Mouse (Mus musculus) MEL (cell line): ENCODE results near the gene Lypd6b. TPM values are rescaled to one million over a fixed set of nuclear protein-coding genes. Genes with fewer than 3 reads are reported as not detected.

Experiments used
- DNase-seq: peaks from one replicate; pipeline ENCODE4 v3.0.0; 2011; ENCODE audit warnings: low read depth, low spot score
- H3K27ac ChIP-seq: 2 replicates; pipeline ENCODE4 v1.5.1; 2012; ENCODE audit warnings: low read depth, mild to moderate bottlenecking, control low read depth, low read length, moderate library complexity; ENCODE audit not compliant: control insufficient read depth
- H3K27me3 ChIP-seq, 2 experiments: fragments of 150-350 bp in 1 of 2; sonication (generic) in 1 of 2; 2 replicates each; pipeline ENCODE4 v1.6.1; 2012; ENCODE audit warnings: low read length in 2 of 2, mild to moderate bottlenecking in 2 of 2, improper control_type of control experiment in 1 of 2, moderate library complexity in 1 of 2; ENCODE audit not compliant: insufficient read depth in 2 of 2, control insufficient read depth in 1 of 2
- H3K36me3 ChIP-seq, 2 experiments: 2 replicates each; pipeline ENCODE4 v1.6.1; 2012 to 2014; ENCODE audit warnings: low read length in 2 of 2, improper control_type of control experiment in 1 of 2, inconsistent platforms in 1 of 2, mild to moderate bottlenecking in 1 of 2; ENCODE audit not compliant: insufficient read depth in 2 of 2, control insufficient read depth in 1 of 2
- H3K4me1 ChIP-seq, 2 experiments: fragments of 150-350 bp in 1 of 2; sonication (generic) in 1 of 2; 2 replicates each; pipeline ENCODE4 v1.6.1; 2012; ENCODE audit warnings: low read length in 2 of 2, improper control_type of control experiment in 1 of 2, mild to moderate bottlenecking in 1 of 2; ENCODE audit not compliant: insufficient read depth in 2 of 2, control insufficient read depth in 1 of 2
- H3K4me3 ChIP-seq, 2 experiments: fragments of 150-350 bp in 1 of 2; sonication (generic) in 1 of 2; 2 replicates each; pipeline ENCODE4 v1.5.1; 2012; ENCODE audit warnings: low read depth in 2 of 2, low read length in 2 of 2, mild to moderate bottlenecking in 2 of 2, moderate library complexity in 2 of 2, control low read depth in 1 of 2, improper control_type of control experiment in 1 of 2; ENCODE audit not compliant: control insufficient read depth in 1 of 2, insufficient read depth in 1 of 2
- H3K79me2 ChIP-seq: 2 replicates; pipeline ENCODE4 v1.6.1; 2012; ENCODE audit warnings: mild to moderate bottlenecking, low read length, moderate library complexity; ENCODE audit not compliant: control insufficient read depth, poor library complexity, insufficient read depth
- H3K9ac ChIP-seq: 2 replicates; pipeline ENCODE4 v1.6.1; 2012; ENCODE audit warnings: low read depth, mild to moderate bottlenecking, control low read depth, low read length, moderate library complexity; ENCODE audit not compliant: control insufficient read depth, poor library complexity, severe bottlenecking
- H3K9me3 ChIP-seq: fragments of 150-350 bp; sonication (generic); replicated peaks from 2 replicates; pipeline ENCODE4 v1.6.1; 2012; ENCODE audit warnings: mild to moderate bottlenecking, low read length, improper control_type of control experiment, moderate library complexity; ENCODE audit not compliant: insufficient read depth
- BHLHE40 ChIP-seq: IDR thresholded peaks from 2 replicates; pipeline ENCODE4 v1.6.1; 2012; ENCODE audit warnings: low read depth, mild to moderate bottlenecking, inconsistent platforms, low read length, improper control_type of control experiment, borderline replicate concordance
- CHD1 ChIP-seq: IDR thresholded peaks from 2 replicates; pipeline ENCODE4 v1.6.1; 2012; ENCODE audit warnings: low read depth, mild to moderate bottlenecking, inconsistent platforms, low read length, improper control_type of control experiment
- EP300 ChIP-seq, 2 experiments: IDR thresholded peaks; 2 replicates each; pipeline ENCODE4 v1.6.1; 2011; ENCODE audit warnings: improper control_type of control experiment in 2 of 2, low read length in 2 of 2, low read depth in 1 of 2, mild to moderate bottlenecking in 1 of 2
- GATA1 ChIP-seq: IDR thresholded peaks from 2 replicates; pipeline ENCODE4 v1.6.1; 2011; ENCODE audit warnings: low read depth, low read length, improper control_type of control experiment
- HCFC1 ChIP-seq: IDR thresholded peaks from 2 replicates; pipeline ENCODE4 v1.6.1; 2012; ENCODE audit warnings: low read depth, mild to moderate bottlenecking, inconsistent platforms, low read length, improper control_type of control experiment, moderate library complexity
- KAT2A ChIP-seq: conservative IDR thresholded peaks from 2 replicates; pipeline ENCODE4 v1.6.1; 2012; ENCODE audit warnings: low read depth, low read length, improper control_type of control experiment, inconsistent platforms
- MAZ ChIP-seq: IDR thresholded peaks from 2 replicates; pipeline ENCODE4 v1.6.1; 2012; ENCODE audit warnings: low read depth, mild to moderate bottlenecking, inconsistent platforms, low read length, improper control_type of control experiment
- MEF2A ChIP-seq: IDR thresholded peaks from 2 replicates; pipeline ENCODE4 v1.6.1; 2014; ENCODE audit warnings: low read depth, mild to moderate bottlenecking, inconsistent platforms, low read length, improper control_type of control experiment; ENCODE audit not compliant: poor library complexity, insufficient replicate concordance, severe bottlenecking; ENCODE audit errors: extremely low read depth
- MXI1 ChIP-seq: IDR thresholded peaks from 2 replicates; pipeline ENCODE4 v1.6.1; 2011; ENCODE audit warnings: mild to moderate bottlenecking, low read depth, low read length, improper control_type of control experiment
- MYB ChIP-seq: IDR thresholded peaks from 2 replicates; pipeline ENCODE4 v1.6.1; 2011; ENCODE audit warnings: mild to moderate bottlenecking, low read depth, low read length, improper control_type of control experiment
- NELFE ChIP-seq: IDR thresholded peaks from 2 replicates; pipeline ENCODE4 v1.6.1; 2011; ENCODE audit warnings: low read depth, low read length, improper control_type of control experiment
- POLR2A ChIP-seq, 2 experiments: IDR thresholded peaks; 2 replicates each; pipeline ENCODE4 v1.6.1; 2011 to 2012; ENCODE audit warnings: low read length in 2 of 2, mild to moderate bottlenecking in 2 of 2, control low read depth in 1 of 2, improper control_type of control experiment in 1 of 2, low read depth in 1 of 2, moderate library complexity in 1 of 2; ENCODE audit not compliant: control insufficient read depth in 1 of 2, insufficient read depth in 1 of 2, poor library complexity in 1 of 2
- POLR2AphosphoS5 ChIP-seq: IDR thresholded peaks from 2 replicates; pipeline ENCODE4 v1.6.1; 2012; ENCODE audit warnings: low read depth, borderline replicate concordance, mild to moderate bottlenecking, inconsistent platforms, low read length, moderate library complexity, mixed read lengths
- RAD21 ChIP-seq: IDR thresholded peaks from 2 replicates; pipeline ENCODE4 v1.6.1; 2011; ENCODE audit warnings: mild to moderate bottlenecking, low read depth, low read length, improper control_type of control experiment
- SMC3 ChIP-seq: IDR thresholded peaks from 2 replicates; pipeline ENCODE4 v1.6.1; 2011; ENCODE audit warnings: low read depth, low read length, improper control_type of control experiment
- UBTF ChIP-seq: IDR thresholded peaks from 2 replicates; pipeline ENCODE4 v1.6.1; 2012; ENCODE audit warnings: low read depth, mild to moderate bottlenecking, inconsistent platforms, low read length, improper control_type of control experiment, moderate library complexity, borderline replicate concordance; ENCODE audit not compliant: insufficient read depth
- USF1 ChIP-seq: IDR thresholded peaks from 2 replicates; pipeline ENCODE4 v1.6.1; 2014; ENCODE audit warnings: low read depth, mild to moderate bottlenecking, inconsistent platforms, low read length, improper control_type of control experiment, moderate library complexity
- ZC3H11A ChIP-seq: IDR thresholded peaks from 2 replicates; pipeline ENCODE4 v1.6.1; 2012; ENCODE audit warnings: low read depth, mild to moderate bottlenecking, inconsistent platforms, low read length, improper control_type of control experiment
- ZKSCAN1 ChIP-seq: IDR thresholded peaks from 2 replicates; pipeline ENCODE4 v1.6.1; 2012; ENCODE audit warnings: low read depth, mild to moderate bottlenecking, inconsistent platforms, low read length, improper control_type of control experiment, moderate library complexity
- polyA plus RNA-seq, 2 experiments: library from polyadenylated mRNA; stranded (reverse) in 1 of 2; unstranded in 1 of 2; fragments of >175 nt in 1 of 2; fragments of >200 nt in 1 of 2; gene quantifications; 2 replicates each; pipeline versions ENCODE4 v1.2.1 to v1.2.4; 2012; ENCODE audit warnings: low replicate concordance in 2 of 2, low read depth in 1 of 2; ENCODE audit not compliant: insufficient read length in 2 of 2, insufficient read depth in 1 of 2, missing spikeins in 1 of 2
- total RNA-seq: library from RNA; depleted of rRNA; stranded (reverse); fragments of 300-350 nt; gene quantifications from 2 replicates; pipeline ENCODE4 v1.2.3, GENCODE M21; 2012

Lypd6b gene
- total and polyA plus RNA-seq, 3 experiments: not detected

- H3K4me3 ChIP-seq: no peak overlapping the region
Measured at GRCm38 (mm10) chr2:49860219-49860962, 72.9 kb downstream of the Lypd6b start.

GRCm38 (mm10) chr2:49860969-49861592 lies 73.6 kb downstream of the Lypd6b start:
- no peaks in the 10 kb centered on the region for H3K4me1 ChIP-seq
- no peak for DNase-seq
- H3K9me3 ChIP-seq: no peaks in the 10 kb centered on the region
- TF ChIP-seq UBTF (no peak), KAT2A (no peak)
- H3K79me2 ChIP-seq: no peaks in the 10 kb centered on the region
- no peak overlapping the region for H3K27ac ChIP-seq
- no peak overlapping the region for H3K4me3 ChIP-seq
- no peak overlapping the region for H3K9ac ChIP-seq
- no peaks in the 10 kb centered on the region for H3K27me3 ChIP-seq
- no peaks in the 10 kb centered on the region for H3K36me3 ChIP-seq

More at GRCm38 (mm10) chr2:49860219-49860962, 72.9 kb downstream of the Lypd6b start:
- H3K27me3 ChIP-seq: no peaks in the 10 kb centered on the region
- H3K27ac ChIP-seq: no peak overlapping the region
- no peak overlapping the region for H3K9ac ChIP-seq
- no peaks in the 10 kb centered on the region for H3K9me3 ChIP-seq
- no peaks in the 10 kb centered on the region for H3K79me2 ChIP-seq
- no peak for DNase-seq
- TF ChIP-seq RAD21 (no peak), POLR2A (IDR thresholded peaks at IDR 0.05; ENCODE audit: control insufficient read depth in 1 of 2, insufficient read depth in 1 of 2, low read depth in 1 of 2, low read length in 2 of 2, poor library complexity in 1 of 2) (no peak), GATA1 (no peak), ZKSCAN1 (no peak), MEF2A (no peak), MYB (no peak), MXI1 (no peak), NELFE (no peak), HCFC1 (no peak), ZC3H11A (no peak), BHLHE40 (no peak), USF1 (no peak), CHD1 (no peak), POLR2AphosphoS5 (no peak), EP300 (IDR thresholded peaks at IDR 0.05; ENCODE audit: low read depth in 1 of 2, low read length in 2 of 2) (no peak), UBTF (no peak), SMC3 (no peak), MAZ (no peak)
- H3K4me1 ChIP-seq: no peaks in the 10 kb centered on the region
- no peaks in the 10 kb centered on the region for H3K36me3 ChIP-seq
